Mouse (Mus musculus) lung, postnatal 10 days (tissue): ENCODE measurements around the gene Hoxc8.

Source experiments
- DNase-seq: peaks from one replicate; pipeline ENCODE4 v3.0.0; 2021

Gene Hoxc8

DNA sequence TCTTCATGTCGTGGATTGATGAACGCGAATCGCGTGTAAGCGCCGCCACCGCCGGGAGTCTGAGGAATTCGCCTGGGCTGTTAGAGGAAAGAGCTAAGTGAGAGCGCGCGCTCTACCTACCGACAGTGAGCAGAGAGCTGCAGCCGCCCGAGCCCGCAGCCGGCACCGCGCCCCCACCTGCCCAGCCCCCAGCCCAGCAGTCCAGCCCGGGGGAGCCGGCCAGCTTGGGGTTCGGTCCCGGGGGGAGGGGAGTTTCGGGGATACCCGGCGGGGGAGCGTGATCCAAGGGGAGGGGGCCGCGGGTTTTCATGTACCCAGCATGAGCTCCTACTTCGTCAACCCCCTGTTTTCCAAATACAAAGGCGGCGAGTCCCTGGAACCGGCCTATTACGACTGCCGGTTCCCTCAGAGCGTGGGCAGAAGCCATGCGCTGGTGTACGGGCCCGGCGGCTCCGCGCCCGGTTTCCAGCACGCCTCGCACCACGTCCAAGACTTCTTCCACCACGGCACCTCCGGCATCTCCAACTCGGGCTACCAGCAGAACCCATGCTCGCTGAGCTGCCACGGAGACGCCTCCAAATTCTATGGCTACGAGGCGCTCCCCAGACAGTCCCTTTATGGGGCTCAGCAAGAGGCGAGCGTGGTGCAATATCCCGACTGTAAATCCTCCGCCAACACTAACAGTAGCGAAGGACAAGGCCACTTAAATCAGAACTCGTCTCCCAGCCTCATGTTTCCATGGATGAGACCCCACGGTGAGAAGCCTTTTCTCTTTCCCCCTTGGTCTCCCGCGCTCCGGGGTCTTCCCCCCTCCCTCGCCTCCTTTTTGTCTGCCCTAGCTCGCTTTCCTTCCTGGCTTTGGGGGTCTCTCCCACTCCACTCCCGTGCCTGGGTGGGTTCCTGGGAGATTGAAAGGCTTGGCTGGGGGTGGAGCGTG is at the start of gene Hoxc8:
TSS of gene Hoxc8 (plus strand) at position 147 of the 937 bp plus-strand sequence.
- no peak for DNase-seq

DNA sequence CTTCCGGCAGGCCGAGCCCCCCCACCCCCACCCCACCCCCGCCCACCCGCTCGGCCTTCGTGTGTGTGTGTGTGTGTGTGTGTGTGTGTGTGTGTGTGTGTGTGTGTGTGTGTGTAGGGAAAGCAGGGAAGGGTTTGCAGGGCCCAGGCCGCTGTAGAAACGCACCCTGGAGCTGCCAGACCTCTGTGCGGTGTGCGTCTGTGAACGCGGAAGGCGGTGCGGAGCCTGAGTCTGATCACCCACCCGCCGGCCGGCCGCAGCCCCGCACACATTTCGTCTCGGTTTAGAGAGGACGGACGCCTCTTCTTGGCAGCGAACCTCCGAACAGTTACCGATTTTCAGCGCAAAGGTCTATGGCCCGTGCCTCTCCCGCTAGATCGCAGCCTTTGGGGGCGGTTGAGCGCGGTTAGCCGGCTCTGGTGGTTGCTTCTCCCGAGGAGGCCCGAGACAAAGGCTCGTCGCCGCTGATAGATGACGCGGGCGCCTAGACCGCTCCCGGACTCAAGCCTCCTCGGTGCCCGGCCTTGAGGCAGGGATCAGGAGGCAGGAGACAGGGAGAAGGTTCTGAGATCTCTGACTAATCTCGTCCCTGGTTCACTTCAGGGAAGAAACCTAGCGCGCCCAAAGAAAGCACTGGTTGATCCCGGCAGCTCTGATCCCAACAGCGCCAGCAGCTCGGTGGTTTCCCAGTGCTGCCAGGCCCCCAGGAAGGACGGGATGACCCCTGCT is 47.5 kb upstream of the Hoxc8 start:
- peak; percentile 40 for DNase-seq

DNA sequence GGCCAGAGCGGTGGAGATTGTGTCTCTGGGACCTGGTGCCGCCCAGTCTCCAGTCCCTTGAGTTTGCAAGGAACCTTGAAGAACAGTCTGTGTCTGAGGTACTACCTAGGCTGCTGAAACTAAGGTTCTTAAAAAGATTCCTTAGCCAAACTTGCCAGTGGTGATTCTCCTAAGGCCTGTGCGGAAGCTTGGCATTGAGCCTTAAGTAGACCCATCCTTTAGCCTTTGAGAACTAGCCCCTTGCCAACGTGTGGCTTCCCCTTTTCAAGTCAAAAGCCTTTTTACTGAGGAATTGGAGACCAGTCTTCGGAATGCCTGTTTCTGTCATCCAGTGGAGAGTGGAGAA is 47.0 kb upstream of the Hoxc8 start:
- no peak for DNase-seq

DNA sequence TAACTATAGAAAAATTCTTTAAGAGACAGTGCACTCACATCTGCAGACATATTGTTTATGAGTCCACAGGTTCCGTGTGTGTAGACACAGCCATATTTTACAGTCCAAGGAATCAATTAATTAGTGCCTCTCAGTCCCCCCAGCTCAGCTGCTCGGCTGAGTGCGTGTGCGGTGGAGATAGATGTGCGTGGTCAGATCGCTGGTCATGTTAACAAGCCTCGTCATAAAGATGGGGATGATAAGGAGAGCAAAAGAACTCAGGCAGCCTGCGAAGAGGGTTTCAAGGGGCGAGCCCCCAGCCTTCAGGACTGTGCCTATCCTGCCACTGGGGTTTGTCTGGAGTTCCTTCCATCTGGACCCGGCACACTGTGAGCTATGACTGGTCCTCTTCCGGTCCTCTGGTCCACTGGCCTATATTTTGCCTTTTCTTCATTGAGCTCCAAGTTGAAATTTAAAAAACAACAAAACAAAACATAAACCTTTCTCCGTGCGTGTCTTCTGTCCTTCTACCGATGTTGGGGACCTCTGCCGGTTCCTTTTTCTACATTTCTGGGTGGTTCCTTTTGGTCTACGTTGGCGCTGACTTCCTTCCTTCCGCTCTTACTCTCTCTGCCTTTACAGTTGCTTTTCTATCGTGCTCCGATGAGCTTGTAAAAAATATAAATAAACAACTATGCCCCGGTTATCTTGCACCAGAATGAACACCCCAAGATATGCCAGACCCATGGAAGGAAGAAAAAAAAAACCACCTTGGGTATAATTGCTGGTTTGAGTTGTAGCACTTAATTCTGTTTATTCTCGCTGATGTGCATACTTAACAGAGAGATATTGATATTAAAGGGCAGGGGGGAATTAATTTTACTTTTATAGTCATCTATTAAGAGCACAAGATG is 45.0 kb upstream of the Hoxc8 start:
- no peak for DNase-seq

DNA sequence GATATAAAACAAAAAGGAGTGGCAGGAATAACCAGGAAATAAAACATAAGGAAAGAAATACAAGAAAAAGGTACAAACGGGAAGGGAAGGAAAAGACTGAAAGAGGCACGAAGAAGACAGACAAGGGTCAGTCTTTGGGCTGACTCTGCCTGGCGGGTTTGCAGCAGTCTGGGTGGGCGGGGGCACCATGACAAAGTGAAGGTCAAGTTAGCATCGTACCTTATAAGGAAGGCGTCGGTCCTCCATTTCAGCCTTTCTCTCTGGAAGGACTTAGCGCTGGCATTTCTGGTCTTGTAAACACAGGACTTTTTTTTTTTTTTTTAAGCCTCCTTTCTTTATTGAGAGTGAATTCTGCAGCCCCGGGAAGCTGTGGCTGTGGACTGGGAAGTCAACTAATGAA is 43.1 kb upstream of the Hoxc8 start:
- DNase-seq = no peak

DNA sequence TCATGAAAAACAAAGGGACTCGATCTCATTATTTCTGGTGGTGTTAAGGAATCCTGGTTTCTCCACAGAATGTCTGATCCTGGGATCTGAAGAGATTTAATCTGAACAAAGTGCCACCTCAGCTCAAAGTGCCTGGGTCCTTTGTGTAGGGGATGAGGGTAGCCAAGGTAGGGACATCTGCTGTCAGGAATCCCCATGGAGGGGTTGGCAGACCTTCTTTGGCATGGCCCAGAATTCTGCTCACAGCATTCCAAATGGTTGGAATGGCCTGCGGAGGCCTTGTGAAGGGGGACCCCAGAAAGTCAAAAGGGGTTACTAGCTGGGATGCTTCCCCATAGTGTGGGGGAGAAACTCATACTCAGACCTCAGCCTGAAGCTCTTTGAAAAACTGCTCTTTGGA is 41.6 kb upstream of the Hoxc8 start:
- no peak for DNase-seq

DNA sequence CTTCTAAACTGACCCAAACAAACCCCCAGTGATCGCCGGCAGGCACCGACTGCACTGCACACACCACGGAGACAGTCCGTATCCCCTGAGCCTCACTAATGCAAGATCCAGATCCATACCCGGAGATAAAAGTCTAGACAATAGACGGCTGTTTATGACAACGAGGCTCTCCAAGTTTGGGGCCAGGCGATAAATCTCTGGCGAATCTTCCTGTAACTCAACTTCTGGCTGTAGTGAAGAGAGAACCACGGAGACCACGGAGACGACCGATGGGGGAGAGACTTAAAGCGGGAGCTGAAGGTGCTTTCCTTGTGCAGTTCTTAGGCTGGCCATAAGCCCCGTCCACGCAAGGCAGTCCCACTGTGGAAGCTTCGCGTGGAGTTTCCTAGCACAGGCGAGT is 40.7 kb upstream of the Hoxc8 start:
- DNase-seq = no peak

DNA sequence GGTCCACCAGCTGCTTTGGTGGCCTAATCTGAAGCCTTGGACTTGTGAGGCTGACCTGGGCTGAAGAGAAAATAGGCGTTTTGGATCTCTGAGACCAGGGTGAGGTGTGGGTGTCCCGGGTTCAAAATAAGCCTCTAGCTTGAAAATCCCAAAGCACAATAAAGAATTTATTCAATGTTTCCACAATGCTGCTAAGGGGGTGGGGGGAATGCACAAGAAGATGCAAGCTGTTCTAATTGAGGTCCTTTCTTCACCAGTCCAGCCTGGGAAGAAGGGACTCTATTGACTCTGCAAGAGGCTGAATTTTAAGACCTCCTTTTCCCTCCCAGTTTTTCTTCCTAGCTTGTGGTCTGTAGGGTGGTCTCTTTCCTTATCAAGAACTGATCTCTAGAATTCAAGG is 39.5 kb upstream of the Hoxc8 start:
- no peak for DNase-seq

DNA sequence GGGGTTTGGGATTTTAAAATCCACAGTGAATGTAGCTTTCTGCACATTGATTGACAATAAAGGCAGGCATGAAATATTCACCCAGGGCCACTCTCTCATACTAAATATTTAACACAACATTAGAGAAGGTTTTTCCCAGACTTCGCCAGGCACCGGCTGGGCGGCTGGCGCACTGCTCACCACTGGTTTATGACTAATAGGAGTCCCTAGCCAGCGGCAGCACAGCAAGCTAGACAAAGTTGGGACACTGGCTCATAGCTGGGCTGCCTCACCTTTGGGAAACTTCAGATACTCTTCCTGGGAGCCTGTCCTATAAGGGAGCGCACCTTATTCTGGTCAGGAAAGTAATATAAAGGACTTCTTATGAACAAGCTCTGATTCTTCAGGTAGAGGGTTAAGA is 36.8 kb upstream of the Hoxc8 start:
- DNase-seq = no peak

DNA sequence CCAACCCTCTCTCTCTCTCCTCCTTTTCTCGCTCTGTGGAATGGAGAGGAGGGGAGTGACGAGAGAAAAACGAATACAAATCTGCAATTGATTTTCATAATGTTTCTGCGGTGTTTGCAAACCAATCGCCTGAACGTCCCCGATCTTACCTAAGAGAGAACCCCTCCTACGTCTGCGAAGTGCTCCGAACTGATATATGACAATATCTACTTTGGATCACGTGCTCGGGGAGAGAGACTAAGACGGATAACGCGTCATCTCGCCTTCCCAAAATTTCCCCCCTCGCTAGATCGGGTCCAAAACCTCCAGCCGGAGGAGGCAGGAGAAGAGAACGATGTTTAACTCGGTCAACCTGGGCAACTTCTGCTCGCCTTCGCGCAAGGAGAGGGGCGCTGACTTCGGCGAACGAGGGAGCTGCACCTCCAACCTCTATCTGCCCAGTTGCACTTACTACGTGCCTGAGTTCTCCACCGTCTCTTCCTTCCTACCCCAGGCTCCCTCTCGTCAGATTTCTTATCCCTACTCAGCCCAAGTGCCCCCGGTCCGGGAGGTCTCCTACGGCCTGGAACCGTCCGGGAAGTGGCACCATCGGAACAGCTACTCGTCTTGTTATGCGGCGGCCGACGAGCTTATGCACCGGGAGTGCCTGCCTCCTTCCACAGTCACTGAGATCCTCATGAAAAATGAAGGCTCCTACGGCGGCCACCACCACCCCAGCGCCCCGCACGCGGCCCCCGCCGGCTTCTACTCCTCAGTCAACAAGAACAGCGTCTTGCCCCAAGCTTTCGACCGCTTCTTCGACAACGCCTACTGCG is 36.0 kb upstream of the Hoxc8 start, which contains the start of gene Hoxc11:
TSS of gene Hoxc11 (plus strand) at position 236 of the 815 bp plus-strand sequence.
- DNase-seq = no peak

DNA sequence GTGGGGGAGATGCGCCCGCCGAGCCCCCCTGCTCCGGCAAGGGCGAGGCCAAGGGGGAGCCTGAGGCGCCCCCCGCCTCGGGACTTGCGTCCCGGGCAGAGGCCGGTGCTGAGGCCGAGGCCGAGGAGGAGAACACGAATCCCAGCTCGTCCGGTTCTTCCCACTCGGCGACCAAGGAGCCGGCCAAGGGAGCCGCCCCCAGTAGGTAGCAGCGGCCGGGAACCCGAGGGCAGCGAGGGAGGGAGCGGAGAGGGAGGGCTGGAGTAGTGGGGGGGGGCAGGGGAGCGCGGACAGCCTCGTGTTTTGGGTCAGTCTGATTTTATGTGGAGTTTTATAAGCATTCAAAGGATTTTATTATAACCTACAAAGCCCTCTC is 35.4 kb upstream of the Hoxc8 start:
- no peak for DNase-seq

DNA sequence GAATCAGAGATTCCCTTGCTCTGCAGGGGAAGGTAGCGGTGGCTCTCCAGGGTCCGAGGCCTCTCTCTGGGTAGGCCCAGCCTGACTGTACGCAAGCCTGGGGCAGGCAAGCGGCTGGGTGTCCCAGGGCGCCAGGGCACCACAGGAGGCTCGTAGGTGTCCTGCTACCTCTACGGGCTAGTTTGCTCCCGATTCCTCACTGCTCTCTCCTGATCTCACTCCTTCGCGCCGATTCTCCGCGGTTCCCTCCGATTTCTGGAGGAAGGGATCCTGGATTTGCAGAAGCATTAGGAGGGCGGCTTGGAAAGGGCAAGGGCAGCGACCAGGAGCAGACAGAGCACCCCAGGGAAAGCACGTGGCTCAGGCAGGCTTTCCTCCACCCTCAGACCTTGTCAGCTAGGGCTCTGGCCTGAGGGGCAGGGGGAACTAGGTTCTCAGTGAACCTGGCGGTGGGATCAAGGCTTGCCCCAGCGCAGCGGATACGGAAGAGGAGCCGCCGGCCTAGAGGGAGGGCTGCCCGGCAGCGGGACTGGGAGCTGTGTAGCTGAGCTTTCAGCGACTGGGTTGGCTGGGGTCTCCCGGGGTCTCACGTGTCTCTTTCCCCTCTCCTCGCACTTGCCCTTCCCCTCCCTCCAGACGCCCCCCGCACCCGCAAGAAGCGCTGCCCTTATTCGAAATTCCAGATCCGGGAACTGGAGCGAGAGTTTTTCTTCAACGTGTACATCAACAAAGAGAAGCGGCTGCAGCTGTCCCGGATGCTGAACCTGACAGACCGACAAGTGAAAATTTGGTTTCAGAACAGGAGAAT is 34.4 kb upstream of the Hoxc8 start:
- DNase-seq = no peak

DNA sequence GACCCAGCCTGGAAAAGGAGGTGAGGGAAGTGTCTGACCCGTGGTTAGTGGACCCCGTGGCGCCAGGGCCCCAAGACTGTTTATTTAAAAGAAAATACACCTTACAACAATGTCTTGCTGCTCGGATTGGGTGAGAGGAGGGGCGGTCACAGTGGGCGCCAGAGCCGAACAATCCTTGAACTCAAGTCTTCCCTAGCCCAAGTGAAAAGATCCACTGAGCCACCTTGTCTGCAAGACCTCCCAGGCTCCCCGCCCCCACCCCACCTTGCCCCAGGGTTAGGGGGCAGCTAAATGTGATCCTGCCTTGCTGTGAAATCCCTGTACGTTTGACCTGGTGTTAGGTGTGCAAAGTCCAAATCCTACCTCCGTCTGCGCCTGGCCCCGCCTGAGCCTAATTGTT is 33.5 kb upstream of the Hoxc8 start:
- no peak for DNase-seq

DNA sequence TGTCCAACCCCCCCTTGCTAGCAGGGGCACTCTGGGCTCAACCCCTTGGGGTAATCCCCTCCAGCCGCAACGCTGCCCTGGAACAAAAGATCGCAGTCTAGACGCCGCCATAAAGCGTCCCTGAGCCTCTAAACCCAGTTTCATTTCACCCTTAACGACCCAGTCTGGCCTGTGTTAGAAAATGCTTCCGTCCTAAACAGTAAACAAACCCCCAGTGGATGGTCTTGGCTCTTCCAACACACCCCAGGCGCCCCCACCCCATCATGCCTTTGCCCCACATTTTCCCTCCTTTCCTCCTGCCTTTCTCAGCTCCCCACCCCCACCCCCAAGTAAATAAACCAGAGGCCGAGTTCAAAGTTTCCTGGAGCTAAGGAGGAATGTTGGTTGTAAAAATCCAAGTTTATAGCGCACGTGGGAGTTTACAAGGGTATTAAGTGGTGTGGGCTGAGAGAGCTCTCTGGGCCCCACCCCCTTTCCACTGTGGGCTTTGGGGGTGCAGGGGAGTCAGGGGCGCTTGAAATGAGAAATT is 30.7 kb upstream of the Hoxc8 start:
- DNase-seq = no peak

DNA sequence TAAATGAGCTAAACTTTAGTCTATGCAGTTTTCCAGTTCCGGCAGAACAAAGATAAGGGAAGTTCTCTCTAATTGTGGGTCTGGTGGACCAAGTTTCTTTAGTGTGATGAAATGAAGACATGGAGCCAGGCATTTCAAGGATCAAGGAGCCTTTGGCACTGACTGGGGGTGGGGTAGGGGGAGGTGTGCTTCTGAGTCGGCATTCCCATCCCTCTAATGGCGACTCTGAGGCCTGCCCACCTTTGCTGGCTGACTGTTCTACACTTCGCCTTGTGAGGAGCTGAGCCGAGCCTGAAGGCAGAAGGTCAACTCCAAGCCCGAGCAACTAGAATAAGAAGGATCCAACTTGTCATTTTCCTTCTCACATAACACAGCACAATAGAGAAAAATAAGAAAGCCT is 28.7 kb upstream of the Hoxc8 start:
- no peak for DNase-seq

DNA sequence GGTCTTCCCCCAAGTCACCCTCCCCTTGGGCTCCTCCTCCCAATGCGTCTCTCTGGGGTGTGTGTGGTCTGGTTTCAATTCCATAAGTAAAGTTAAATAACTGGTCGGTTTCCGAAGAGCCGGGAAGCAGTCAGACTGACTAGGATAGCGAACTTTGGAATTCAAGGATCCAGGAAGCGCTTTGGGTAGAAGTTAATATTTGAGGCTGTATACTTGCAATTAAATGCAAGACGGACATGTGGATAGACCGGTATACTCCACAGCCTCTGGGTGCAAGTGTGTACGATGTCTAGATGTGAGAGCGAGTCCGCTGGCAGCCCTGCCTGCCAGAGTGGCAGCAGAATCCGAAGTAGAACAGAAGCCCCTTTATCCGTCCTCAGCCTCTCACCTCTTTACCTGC is 27.9 kb upstream of the Hoxc8 start:
- no peak for DNase-seq

DNA sequence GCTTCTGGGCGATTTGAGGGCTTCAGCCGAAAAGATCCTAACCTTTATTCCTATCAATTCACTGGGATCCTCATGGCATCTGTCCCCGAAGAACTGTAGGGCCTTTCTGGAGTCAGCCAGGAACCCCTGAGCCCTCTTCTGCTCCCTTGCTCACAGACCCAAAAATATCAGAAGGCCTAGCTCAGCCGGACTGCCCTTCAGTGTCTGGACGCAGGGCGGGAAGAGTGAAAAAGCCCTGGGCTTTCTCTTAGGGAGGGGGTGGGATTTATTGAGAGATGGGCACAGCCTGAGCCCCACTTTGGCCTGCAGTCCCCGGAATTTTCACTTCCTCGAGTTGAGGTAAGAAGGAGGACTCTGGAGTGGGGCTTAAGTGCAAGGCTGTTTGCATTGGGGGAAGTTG is 27.1 kb upstream of the Hoxc8 start:
- DNase-seq = no peak

DNA sequence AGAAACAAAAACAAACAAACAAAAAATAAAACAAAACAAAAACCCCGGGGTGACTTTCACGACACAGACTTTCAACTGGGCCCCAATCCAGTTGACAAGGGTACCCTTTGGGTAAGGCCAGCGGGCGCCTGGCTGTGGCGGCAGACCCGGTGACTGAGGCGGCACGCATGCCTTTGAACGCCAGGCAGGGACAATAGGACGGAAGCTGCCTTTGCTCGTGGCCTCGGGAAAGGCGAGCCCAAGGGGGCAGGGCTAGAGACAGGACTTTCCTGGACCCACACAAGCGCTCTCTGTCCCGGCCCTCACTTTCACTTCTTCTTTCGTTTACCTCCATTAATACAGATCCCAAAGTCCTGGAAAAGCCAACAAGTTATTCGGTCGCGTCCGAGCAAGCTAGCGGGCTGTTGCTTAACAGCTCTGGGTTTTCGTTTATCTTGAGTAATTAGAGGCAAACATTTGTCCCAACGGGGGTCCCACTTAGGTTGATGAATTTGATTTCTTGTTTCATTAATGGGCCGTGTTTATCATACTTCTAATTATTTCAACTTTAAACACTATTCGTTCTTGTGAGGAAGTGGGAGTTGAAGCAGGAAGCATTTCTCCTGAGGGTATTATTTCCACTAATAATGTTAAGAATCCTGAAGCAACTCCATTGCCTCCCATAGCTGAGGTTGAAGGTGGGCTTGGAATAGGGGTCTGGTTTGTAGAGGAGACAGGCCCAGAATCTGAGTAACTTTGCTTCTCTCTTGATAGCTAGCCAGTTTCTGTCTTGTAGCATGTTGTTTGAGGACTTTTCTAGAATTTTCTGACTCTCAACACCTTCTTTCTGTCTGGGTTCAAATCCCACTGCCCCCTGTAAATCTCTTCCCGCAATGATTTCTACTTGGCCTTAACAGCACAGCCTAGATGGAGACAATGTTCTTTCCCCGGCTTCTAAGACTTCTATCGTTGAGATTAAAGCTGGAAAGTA is 26.5 kb upstream of the Hoxc8 start:
- peak; percentile 20 for DNase-seq

DNA sequence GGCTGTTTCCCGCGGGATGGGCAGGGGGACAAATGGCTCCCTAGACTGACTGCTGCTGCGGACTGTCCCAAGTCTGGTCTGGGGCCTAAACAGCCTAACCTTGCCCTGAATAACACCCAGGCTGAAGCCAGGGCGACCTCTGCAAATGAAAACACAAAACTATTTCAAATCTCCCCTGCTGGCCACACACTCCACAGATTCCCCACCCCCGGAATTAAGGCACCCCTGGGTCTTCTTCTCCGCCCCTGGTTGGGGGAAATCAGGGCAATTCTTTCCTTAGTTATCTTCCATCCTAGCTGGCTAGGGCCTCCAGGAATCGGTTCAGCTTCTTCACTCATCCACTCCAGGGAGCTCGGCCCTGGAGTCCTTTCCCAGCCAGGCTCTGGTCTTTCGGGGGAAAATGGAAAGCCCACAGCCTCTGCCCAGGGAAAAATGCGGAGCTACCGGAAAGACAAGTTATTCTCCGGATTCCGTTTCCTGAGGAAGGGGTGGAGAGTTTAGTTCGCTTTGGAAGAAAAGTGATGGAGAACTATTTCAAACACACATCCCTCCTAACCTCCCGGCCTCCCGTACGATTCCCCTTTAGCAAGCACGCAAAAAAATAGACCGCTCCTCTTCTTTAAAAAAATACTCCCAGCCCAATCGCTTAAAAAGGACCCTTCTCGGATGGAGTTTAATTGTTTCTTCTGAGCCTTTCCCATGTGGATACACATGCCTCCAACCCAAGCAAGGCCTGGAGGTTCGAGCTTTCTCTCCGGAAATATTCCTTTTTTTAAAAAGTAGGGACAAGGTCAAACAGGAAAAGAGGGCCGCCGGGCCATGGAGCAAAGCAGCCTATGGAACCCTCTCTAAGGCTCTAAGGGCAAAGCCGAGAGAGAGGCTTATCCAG is 25.2 kb upstream of the Hoxc8 start:
- DNase-seq = no peak
